Mouse (Mus musculus) thymus, postnatal 0 days (tissue): ENCODE results near the gene Olfr603. TPM values are rescaled to one million over a fixed set of nuclear protein-coding genes. Genes with fewer than 3 reads are reported as not detected.
"Not testable (repeated sequence)": the region's sequence is repeated elsewhere in the genome, so short reads cannot be mapped to it uniquely, and the experiment has no call there.

ENCODE experiments used
- DNase-seq: peaks from one replicate; pipeline ENCODE4 v3.0.0-alpha.2; 2015; ENCODE audit warnings: low spot score
- microRNA-seq: library from miRNA; unstranded; fragments of <30 nt; microRNA quantifications from one replicate; pipeline ENCODE4, GENCODE M21; 2016; ENCODE audit warnings: borderline number of aligned reads
- polyA plus RNA-seq: library from polyadenylated mRNA; unstranded; fragments of >200 nt; fragmentation: Nextera tagmentation; extraction: Ambion mirVana; gene quantifications from 2 replicates; pipeline ENCODE4 v1.2.1, GENCODE M21; 2015

The Olfr603 gene
- not detected in 2 replicates for polyA plus RNA-seq

GRCm38 (mm10) chr7:103386077-103386476, at the start of gene Olfr603:
Gene Olfr603 (minus strand): TSS chr7:103386177.
- DNase-seq, result no peak

- not testable (repeated sequence) for DNase-seq
These were observed 28.8 kb upstream of the Olfr603 start, which contains the start of gene Usp17lc for GRCm38 (mm10) chr7:103414772-103415171. Gene Usp17lc (plus strand): TSS chr7:103415072.

- DNase-seq, result not testable (repeated sequence)
These were observed 20.6 kb upstream of the Olfr603 start for GRCm38 (mm10) chr7:103406521-103407055.

GRCm38 (mm10) chr7:103398981-103399380, 13.0 kb upstream of the Olfr603 start:
- no peak for DNase-seq

- DNase-seq, result no peak
These were observed 11.8 kb upstream of the Olfr603 start for GRCm38 (mm10) chr7:103397758-103398157.

- no peak for DNase-seq
These were observed 23.4 kb downstream of the Olfr603 start, which contains the start of gene Olfr601 for GRCm38 (mm10) chr7:103362555-103362954. Gene Olfr601 (minus strand): TSS chr7:103362655.

GRCm38 (mm10) chr7:103349569-103349968, 36.4 kb downstream of the Olfr603 start, which contains the start of gene Olfr600:
Gene Olfr600 (minus strand): TSS chr7:103349669.
- DNase-seq, result no peak

- DNase-seq, result no peak
These were observed 50.4 kb downstream of the Olfr603 start, which contains the start of gene Olfr599 for GRCm38 (mm10) chr7:103335617-103336016. Gene Olfr599 (plus strand): TSS chr7:103335917.

Small RNAs within 50 kb of the gene (microRNA-seq; reads per million reads assigned to microRNA genes)
- not detected for gene Gm25774

Other genes starting within 250 kb of the Olfr603 start
- gene Olfr588-ps1, start 245.3 kb downstream of the Olfr603 start, polyA plus RNA-seq, result not detected in 2 replicates
- not detected in 2 replicates for gene Olfr589, start 229.8 kb downstream of the Olfr603 start, polyA plus RNA-seq
- not detected in 2 replicates for gene Olfr591, start 207.8 kb downstream of the Olfr603 start, polyA plus RNA-seq
- gene Olfr592, start 201.4 kb downstream of the Olfr603 start, polyA plus RNA-seq, result not detected in 2 replicates
- gene Olfr593, start 174.3 kb downstream of the Olfr603 start, polyA plus RNA-seq, result not detected in 2 replicates
- gene Olfr594, start 169.2 kb downstream of the Olfr603 start, polyA plus RNA-seq, result not detected in 2 replicates
- gene Usp17ld, start 133.7 kb downstream of the Olfr603 start, polyA plus RNA-seq, result not detected in 2 replicates
- gene Olfr596, start 80.5 kb downstream of the Olfr603 start, polyA plus RNA-seq, result not detected in 2 replicates
- gene Olfr597, start 69.9 kb downstream of the Olfr603 start, polyA plus RNA-seq, result not detected in 2 replicates
- gene Olfr598, start 62.6 kb downstream of the Olfr603 start, polyA plus RNA-seq, result not detected in 2 replicates
- gene Olfr599, start 50.3 kb downstream of the Olfr603 start, polyA plus RNA-seq, result not detected in 2 replicates
- not detected in 2 replicates for gene Olfr600, start 36.5 kb downstream of the Olfr603 start, polyA plus RNA-seq
- gene Olfr601, start 23.5 kb downstream of the Olfr603 start, polyA plus RNA-seq, result not detected in 2 replicates
- gene Usp17lc, start 28.9 kb upstream of the Olfr603 start, polyA plus RNA-seq, result not detected in 2 replicates
- not detected in 2 replicates for gene Olfr605, start 59.3 kb upstream of the Olfr603 start, polyA plus RNA-seq
- not detected in 2 replicates for gene Olfr606, start 62.9 kb upstream of the Olfr603 start, polyA plus RNA-seq
- gene Olfr607, start 78.0 kb upstream of the Olfr603 start, polyA plus RNA-seq, result not detected in 2 replicates
- gene Olfr608, start 83.7 kb upstream of the Olfr603 start, polyA plus RNA-seq, result not detected in 2 replicates
- gene Olfr609, start 111.9 kb upstream of the Olfr603 start, polyA plus RNA-seq, result not detected in 2 replicates
- gene Olfr610, start 125.9 kb upstream of the Olfr603 start, polyA plus RNA-seq, result not detected in 2 replicates
- not detected in 2 replicates for gene Olfr611, start 134.7 kb upstream of the Olfr603 start, polyA plus RNA-seq
- gene Olfr612, start 156.5 kb upstream of the Olfr603 start, polyA plus RNA-seq, result not detected in 2 replicates
- gene Olfr613, start 161.9 kb upstream of the Olfr603 start, polyA plus RNA-seq, result not detected in 2 replicates
- gene Olfr615, start 169.9 kb upstream of the Olfr603 start, polyA plus RNA-seq, result not detected in 2 replicates
- not detected in 2 replicates for gene Olfr616, start 183.0 kb upstream of the Olfr603 start, polyA plus RNA-seq
- not detected in 2 replicates for gene Olfr617, start 186.9 kb upstream of the Olfr603 start, polyA plus RNA-seq
- not detected in 2 replicates for gene Olfr618, start 203.9 kb upstream of the Olfr603 start, polyA plus RNA-seq
- gene Olfr619, start 214.4 kb upstream of the Olfr603 start, polyA plus RNA-seq, result not detected in 2 replicates
- gene Olfr620, start 226.4 kb upstream of the Olfr603 start, polyA plus RNA-seq, result not detected in 2 replicates